25 mouse cellular contexts compared by ENCODE assay signal in the genomic region with DNA sequence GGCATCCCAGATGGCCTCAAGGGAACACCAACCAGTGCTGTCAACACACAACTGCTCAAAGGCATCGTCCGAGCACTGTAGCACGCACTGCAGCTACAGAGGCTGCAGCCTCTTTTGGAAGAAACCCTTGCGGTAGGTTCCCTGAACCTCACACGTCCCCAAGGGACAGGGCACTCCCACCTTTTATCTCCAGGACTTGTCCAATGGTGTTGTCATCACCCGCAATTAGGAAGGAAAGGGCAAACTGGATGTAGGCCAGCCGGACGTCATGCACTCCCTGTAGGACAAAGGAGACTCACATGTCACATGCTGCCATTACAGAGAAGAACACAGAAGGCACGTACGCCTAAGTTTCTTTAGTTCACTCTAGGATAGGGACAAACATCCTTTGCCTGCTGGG. TPM values are rescaled to one million over a fixed set of nuclear protein-coding genes. Genes with fewer than 3 reads are reported as not detected.
DNase-seq lines count a peak whose midpoint lies in the region; ATAC-seq and TF ChIP-seq lines count a peak whose summit lies in the region.
"Had no signal": no experiment of that assay in that cellular context is flagged by ENCODE, and none has a peak within 500 bp of the region (broad histone marks: within the 10 kb centered on the region; RNA-seq: fewer than 3 reads in every experiment).

No protein-coding gene starts in this region.

- H3K4me2 ChIP-seq in heart, embryonic 14.5 days (ENCODE audit: low read length), result no peak overlapping the region
- no peak overlapping the region for H3K4me2 ChIP-seq in hindbrain, embryonic 16.5 days (ENCODE audit: low read length)
- H3K4me2 ChIP-seq: embryonic facial prominence, embryonic 13.5 days; forebrain, embryonic 12.5 days; hindbrain, embryonic 13.5 days; liver, embryonic 15.5 days; lung, embryonic 15.5 days; neural tube, embryonic 13.5 days had no signal

- intact Hi-C loops in heart, adult 2 months (cut with DNase I), result no loop called here
- intact Hi-C loops in heart, postnatal 25 days (cut with DNase I), result no loop called here

- peaks cover 2% of the 10 kb centered on the region for H3K36me3 ChIP-seq in heart, adult 2 months (ENCODE audit: control insufficient read depth, insufficient read depth, low read length)
- H3K36me3 ChIP-seq in heart, embryonic 14.5 days (ENCODE audit: control insufficient read depth, insufficient read depth, low read length), result peaks cover 50% of the 10 kb centered on the region
- peaks cover 46% of the 10 kb centered on the region for H3K36me3 ChIP-seq in hindbrain, embryonic 16.5 days (ENCODE audit: control insufficient read depth, insufficient read depth, low read length)

- peak; percentile 90 for ATAC-seq in heart, embryonic 14.5 days (ENCODE audit: insufficient number of reproducible peaks, insufficient read depth, low FRiP score, low read depth)
- ATAC-seq in hindbrain, embryonic 16.5 days, result no peak
- ATAC-seq in granulocyte monocyte progenitor cell, adult 5-6 weeks (replicated peaks; ENCODE audit: poor library complexity, severe bottlenecking), result no peak

- WGBS in heart, adult 2 months, result 37% methylated on average over 10 of the region's 10 CpGs
- WGBS in heart, embryonic 14.5 days, result 22% methylated on average over 10 of the region's 10 CpGs
- WGBS in hindbrain, embryonic 16.5 days, result 87% methylated on average over 10 of the region's 10 CpGs

- TF ChIP-seq CTCF in heart, adult 2 months (IDR thresholded peaks at IDR 0.05), result peak; percentile 44

- peak; percentile 79 for DNase-seq in MN1 (ENCODE audit: low spot score)
- peak; percentile 64 to 77 for DNase-seq in heart, adult 2 months
- peak; percentile 29 for DNase-seq in heart, postnatal 25 days (ENCODE audit: low spot score)
- DNase-seq in gastrocnemius, postnatal 25 days, result no peak
- DNase-seq: B cell, adult 2 months; cerebellum, adult 18-20 months; cerebellum, postnatal 25 days; kidney, adult 9 months; kidney, postnatal 14 days; liver; lung, postnatal 4 days; midbrain, embryonic 14.5 days; thymus, postnatal 14 days had no signal

- no peaks in the 10 kb centered on the region for H3K79me2 ChIP-seq in heart, adult 2 months (replicated peaks; ENCODE audit: control insufficient read depth, insufficient read depth, low read length)

- peaks cover 3% of the 10 kb centered on the region; the same call in 1 of the 2 replicates for H3K4me1 ChIP-seq in heart, adult 2 months (ENCODE audit: control insufficient read depth, insufficient read depth, low read length)
- H3K4me1 ChIP-seq in heart, embryonic 14.5 days (ENCODE audit: control insufficient read depth in 2 of 2, insufficient read depth in 2 of 2, low read length in 2 of 2), result peaks cover 17 to 18% of the 10 kb centered on the region in 2 experiments
- H3K4me1 ChIP-seq in hindbrain, embryonic 16.5 days (ENCODE audit: control insufficient read depth, insufficient read depth, low read depth, low read length), result no peaks in the 10 kb centered on the region
- H3K4me1 ChIP-seq: embryonic facial prominence, embryonic 13.5 days; forebrain, embryonic 12.5 days; hindbrain, embryonic 13.5 days; limb, embryonic 10.5 days; liver, embryonic 15.5 days; neural tube, embryonic 13.5 days had no signal

- no peak overlapping the region for H3K9ac ChIP-seq in heart, adult 2 months (ENCODE audit: low read depth, low read length)
- H3K9ac ChIP-seq in heart, embryonic 14.5 days (ENCODE audit: low read length), result no peak overlapping the region
- no peak overlapping the region for H3K9ac ChIP-seq in hindbrain, embryonic 16.5 days (ENCODE audit: low read depth, low read length)
- H3K9ac ChIP-seq: embryonic facial prominence, embryonic 13.5 days; forebrain, embryonic 12.5 days; hindbrain, embryonic 13.5 days; liver, embryonic 15.5 days; lung, embryonic 15.5 days; neural tube, embryonic 13.5 days had no signal

- H3K27ac ChIP-seq in heart, adult 2 months, result no peak overlapping the region
- H3K27ac ChIP-seq in heart, embryonic 14.5 days (replicated peaks in 1 of 2; ENCODE audit: control insufficient read depth in 1 of 2, insufficient read depth in 1 of 2, low read depth in 2 of 2, low read length in 2 of 2), result peak overlapping the region; percentile 26 to 40; a peak in 3 of 4 replicates
- H3K27ac ChIP-seq in hindbrain, embryonic 16.5 days (ENCODE audit: low read depth, low read length), result no peak overlapping the region
- H3K27ac ChIP-seq: embryonic facial prominence, embryonic 13.5 days; forebrain, embryonic 12.5 days; hindbrain, embryonic 13.5 days; limb, embryonic 10.5 days; liver, embryonic 15.5 days; lung, embryonic 15.5 days; neural tube, embryonic 13.5 days had no signal

- TF ChIP-seq POLR2A in heart, adult 2 months (IDR thresholded peaks at IDR 0.05; ENCODE audit: insufficient read depth, low read depth, low read length), result no peak

- H3K27me3 ChIP-seq in heart, adult 2 months (ENCODE audit: control insufficient read depth, insufficient read depth, low read length), result no peaks in the 10 kb centered on the region
- H3K27me3 ChIP-seq in heart, embryonic 14.5 days (ENCODE audit: control insufficient read depth, insufficient read depth, low read length), result no peaks in the 10 kb centered on the region
- no peaks in the 10 kb centered on the region for H3K27me3 ChIP-seq in hindbrain, embryonic 16.5 days (replicated peaks; ENCODE audit: control insufficient read depth, insufficient read depth, low read length)
- H3K27me3 ChIP-seq: embryonic facial prominence, embryonic 13.5 days; forebrain, embryonic 12.5 days; hindbrain, embryonic 13.5 days; liver, embryonic 15.5 days; lung, embryonic 15.5 days; neural tube, embryonic 13.5 days had no signal

- no peaks in the 10 kb centered on the region for H3K9me3 ChIP-seq in heart, embryonic 14.5 days (ENCODE audit: control insufficient read depth, low read length)
- H3K9me3 ChIP-seq in hindbrain, embryonic 16.5 days (ENCODE audit: control insufficient read depth, low read length), result no peaks in the 10 kb centered on the region
- H3K9me3 ChIP-seq: embryonic facial prominence, embryonic 13.5 days; forebrain, embryonic 12.5 days; hindbrain, embryonic 13.5 days; limb, embryonic 10.5 days; liver, embryonic 15.5 days; lung, embryonic 15.5 days; neural tube, embryonic 13.5 days had no signal

- no peak overlapping the region for H3K4me3 ChIP-seq in heart, adult 2 months
- H3K4me3 ChIP-seq in heart, embryonic 14.5 days (ENCODE audit: control insufficient read depth in 1 of 2, insufficient read depth in 1 of 2, low read depth in 1 of 2, low read length in 2 of 2), result no peak overlapping the region
- H3K4me3 ChIP-seq in hindbrain, embryonic 16.5 days (ENCODE audit: low read length), result no peak overlapping the region
- H3K4me3 ChIP-seq: embryonic facial prominence, embryonic 13.5 days; erythroblast, embryonic 14.5 days; forebrain, embryonic 12.5 days; hindbrain, embryonic 13.5 days; limb, embryonic 10.5 days; liver, embryonic 15.5 days; lung, embryonic 15.5 days; neural tube, embryonic 13.5 days had no signal

- peak; percentile 77; the same call in 1 of the 2 replicates for TF ChIP-seq EP300 in heart, adult 2 months (IDR thresholded peaks at IDR 0.05; ENCODE audit: insufficient read depth, low read depth, low read length)

RNA-seq across cellular contexts. Expression of gene Urb1, which starts 10.4 kb away (rescaled TPM):
- 1 to 10 TPM; 5.5 to 6.1 TPM for total RNA-seq in heart, adult 2 months (2021)
- polyA plus RNA-seq in heart, adult 2 months (2012; rRNA removed), result 2.6 and 3.0 TPM in 2 replicates
- 7.2 and 7.6 TPM in 2 replicates for polyA plus RNA-seq in heart, embryonic 14.5 days (2014; fragmentation: Nextera tagmentation; extraction: Ambion mirVana)
- 1 to 10 TPM; 5.7 to 6.3 TPM for total RNA-seq in heart, postnatal 25 days (2021)
- polyA plus RNA-seq in hindbrain, embryonic 16.5 days (2015; fragmentation: Nextera tagmentation; extraction: Ambion mirVana), result 8.2 and 9.2 TPM in 2 replicates
- 1 to 10 TPM; 3.5 to 4.5 TPM for total RNA-seq in gastrocnemius, postnatal 25 days (2021)
- 22.6 and 23.4 TPM in 2 replicates for total RNA-seq in granulocyte monocyte progenitor cell, adult 5-6 weeks (2014; fragmentation: Nextera tagmentation)
- total RNA-seq in granulocyte monocyte progenitor cell, adult 5-6 weeks (2017), result 12.1 and 15.2 TPM in 2 replicates

RNA-seq across cellular contexts. Expression of gene Eva1c, which starts 26.7 kb away (rescaled TPM):
- 1 to 10 TPM; 1.3 to 2.1 TPM for total RNA-seq in heart, adult 2 months (2021)
- 0.92 and 1.6 TPM in 2 replicates for polyA plus RNA-seq in heart, adult 2 months (2012; rRNA removed)
- 3.0 and 3.3 TPM in 2 replicates for polyA plus RNA-seq in heart, embryonic 14.5 days (2014; fragmentation: Nextera tagmentation; extraction: Ambion mirVana)
- 1 to 10 TPM in 1 of 2 experiments, under 1 TPM in 1; 0.89 to 1.4 TPM for total RNA-seq in heart, postnatal 25 days (2021)
- 4.4 and 4.8 TPM in 2 replicates for polyA plus RNA-seq in hindbrain, embryonic 16.5 days (2015; fragmentation: Nextera tagmentation; extraction: Ambion mirVana)
- under 1 TPM in 1 of 2 experiments, not detected in 1; 0.24 TPM for total RNA-seq in gastrocnemius, postnatal 25 days (2021)
- not detected in 2 replicates for total RNA-seq in granulocyte monocyte progenitor cell, adult 5-6 weeks (2014; fragmentation: Nextera tagmentation)
- total RNA-seq in granulocyte monocyte progenitor cell, adult 5-6 weeks (2017), result not detected in 2 replicates
- total RNA-seq: megakaryocyte-erythroid progenitor cell, adult 5-6 weeks had no signal

Comparison
In these comparisons a context has a peak if more than half of its experiments do, and no peak if none do; other contexts are left out.
1. H3K27ac ChIP-seq: peak in heart, embryonic 14.5 days (2 of 2); none in heart, adult 2 months (single experiment) and hindbrain, embryonic 16.5 days (single experiment).